Mouse (Mus musculus) adrenal gland (tissue): ENCODE results near the gene Hoxa13.

Experiments used
- intact Hi-C: fragments of 180-260 bp; cut with DNase I; formaldehyde crosslinking; loops from one replicate; pipeline ENCODE4 v1.15.1; 2025

The Hoxa13 gene

GRCm38 (mm10) chr6:52237346-52238154 lies 23.1 kb downstream of the Hoxa13 start:
- intact Hi-C loops, result no loop called here

DNA sequence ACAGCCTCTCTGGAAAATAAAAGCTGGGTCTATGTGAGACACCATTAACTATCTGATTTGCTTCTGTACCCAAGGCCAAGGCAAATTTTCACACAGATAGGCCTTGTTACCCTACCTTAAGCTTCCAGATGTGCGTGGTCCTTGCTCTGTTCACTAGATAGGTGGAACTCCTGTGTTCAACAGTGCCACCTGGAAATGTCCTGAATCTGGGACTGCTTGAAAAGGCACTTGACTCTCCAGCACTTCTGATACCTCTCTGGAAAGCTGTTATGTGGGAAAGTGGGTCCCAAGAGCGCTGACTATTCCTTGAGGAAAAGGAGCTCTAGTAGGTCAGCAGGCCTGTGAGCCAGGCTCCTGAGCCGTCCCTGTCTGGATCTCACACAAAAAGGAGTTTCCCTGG lies 23.9 kb downstream of the Hoxa13 start:
- intact Hi-C loops, result no loop called here

DNA sequence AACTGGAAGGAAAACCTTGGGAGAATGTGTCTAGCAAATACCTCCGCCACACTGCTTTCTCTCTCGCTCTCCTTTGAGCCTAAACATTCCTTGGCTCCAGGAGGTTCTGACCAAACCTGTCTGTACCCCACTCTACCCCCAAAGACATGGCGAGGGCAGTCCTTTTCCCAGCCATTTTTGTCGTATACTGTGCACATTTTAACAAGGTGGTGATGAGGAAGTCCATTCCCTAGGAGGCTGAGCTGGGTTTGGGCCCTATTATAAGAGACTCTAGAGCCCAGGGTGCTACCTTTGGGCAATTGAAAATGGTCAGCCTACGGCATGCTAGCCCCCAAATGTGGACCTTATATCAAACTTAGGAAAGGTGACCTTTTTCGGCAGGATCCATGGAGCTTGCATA lies 24.8 kb downstream of the Hoxa13 start:
- intact Hi-C loops, result no loop called here

GRCm38 (mm10) chr6:52235267-52235666 lies 25.4 kb downstream of the Hoxa13 start:
- intact Hi-C loops, result no loop called here

DNA sequence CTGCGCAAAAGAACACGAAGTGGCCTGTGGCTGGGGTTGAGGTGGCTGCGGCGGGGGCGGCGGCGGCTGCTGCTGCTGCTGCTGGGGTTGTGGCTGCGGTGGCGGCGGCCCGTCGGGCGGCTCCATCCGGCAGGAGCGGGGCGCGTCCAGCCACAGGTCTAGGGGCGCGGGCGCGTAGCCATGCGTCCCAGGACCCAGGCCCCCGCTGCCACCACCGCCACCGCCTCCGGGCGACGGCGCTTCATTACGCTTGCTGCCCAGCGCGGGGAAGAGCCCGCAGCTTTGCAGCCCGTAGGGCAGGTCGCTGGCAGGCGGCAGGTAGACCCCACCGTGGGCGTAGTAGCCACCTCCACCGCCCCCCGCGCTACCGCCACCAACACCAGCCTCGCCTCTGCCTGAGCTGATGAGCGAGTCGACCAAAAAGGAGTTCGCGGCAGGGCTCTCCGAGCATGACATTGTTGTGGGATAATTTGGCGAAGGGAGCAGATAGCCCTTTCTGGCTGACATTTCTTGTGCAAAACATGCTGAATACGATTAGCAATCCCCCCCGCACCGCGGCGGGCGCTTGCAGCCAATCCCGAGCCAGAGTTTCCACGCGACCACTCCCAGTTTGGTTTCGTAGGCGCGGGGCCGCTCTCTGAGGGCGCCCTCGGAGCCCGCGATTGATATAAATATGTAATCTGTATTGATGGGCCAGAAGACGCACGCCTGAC lies 26.1 kb downstream of the Hoxa13 start:
- intact Hi-C loops, result no loop called here

DNA sequence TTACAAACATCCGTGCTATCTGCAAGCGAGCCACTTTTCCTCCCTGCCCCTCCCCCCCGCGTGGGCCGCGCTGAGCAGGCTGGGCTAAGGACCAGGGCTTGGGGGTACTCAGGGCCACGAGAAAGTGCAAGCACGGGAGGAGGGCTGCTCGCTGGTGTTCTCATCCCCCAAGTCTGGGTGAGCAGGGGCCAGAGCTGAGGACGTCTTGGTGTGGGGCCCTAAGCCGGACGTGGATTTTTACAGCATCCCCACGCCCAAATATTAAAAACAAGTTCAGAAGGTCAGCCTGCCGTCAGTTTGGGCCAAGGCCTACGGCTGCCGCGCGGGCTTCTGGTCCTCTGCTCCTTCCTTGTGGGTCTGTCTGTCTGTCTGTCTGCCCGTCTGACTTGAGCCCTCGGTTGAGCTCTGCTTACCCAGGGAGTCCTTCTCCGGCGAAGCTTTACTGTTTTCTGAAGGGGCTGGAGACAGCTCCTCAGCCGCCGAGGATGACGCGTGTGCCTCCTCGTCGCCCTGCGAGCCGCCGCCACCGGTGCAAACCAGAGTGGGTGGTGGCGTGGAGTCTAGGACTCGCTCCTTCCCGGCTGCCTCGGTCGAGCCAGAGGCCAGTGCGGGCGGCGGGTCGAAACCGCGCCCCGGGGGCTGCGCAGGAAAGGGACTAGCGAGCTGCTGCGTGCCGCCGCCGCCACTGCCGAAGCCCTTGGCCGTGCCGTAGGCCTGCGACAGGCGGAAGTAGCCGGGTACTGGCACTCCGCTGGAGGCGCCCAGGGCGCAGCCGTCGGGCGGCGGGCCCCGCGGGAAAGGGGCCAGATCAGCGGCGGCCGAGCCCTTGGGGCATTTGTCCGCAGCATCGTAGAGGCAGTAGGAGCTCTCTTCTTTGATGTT lies 26.9 kb downstream of the Hoxa13 start:
- intact Hi-C loops, result no loop called here

DNA sequence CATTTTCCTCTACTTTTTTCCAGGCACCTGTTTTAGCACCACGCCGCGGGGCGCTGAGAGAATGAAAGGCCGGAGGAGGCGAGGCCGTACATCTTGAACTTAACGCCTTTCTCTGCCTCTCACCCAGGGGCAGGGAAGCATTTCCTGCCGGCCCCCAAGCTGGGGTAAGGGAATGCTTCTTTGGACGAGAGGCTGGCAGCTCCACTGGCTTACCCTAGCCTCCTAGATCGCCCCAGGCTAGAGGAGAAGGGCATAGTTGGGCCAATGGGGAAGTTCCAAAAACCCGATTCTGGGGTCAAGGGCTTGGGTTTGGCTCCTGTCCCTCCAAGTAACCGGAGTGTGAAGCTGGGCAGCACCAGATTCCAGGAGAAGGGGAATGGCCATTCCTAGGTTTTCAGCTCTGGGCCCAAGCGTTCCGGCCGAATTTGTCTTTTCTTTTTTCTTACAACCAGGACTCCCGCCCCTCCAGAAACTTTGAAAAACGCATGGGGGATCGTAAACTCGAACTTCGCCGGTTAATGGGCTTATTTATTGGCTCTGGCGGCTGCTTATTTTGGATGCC lies 27.6 kb downstream of the Hoxa13 start:
- intact Hi-C loops, result no loop called here

DNA sequence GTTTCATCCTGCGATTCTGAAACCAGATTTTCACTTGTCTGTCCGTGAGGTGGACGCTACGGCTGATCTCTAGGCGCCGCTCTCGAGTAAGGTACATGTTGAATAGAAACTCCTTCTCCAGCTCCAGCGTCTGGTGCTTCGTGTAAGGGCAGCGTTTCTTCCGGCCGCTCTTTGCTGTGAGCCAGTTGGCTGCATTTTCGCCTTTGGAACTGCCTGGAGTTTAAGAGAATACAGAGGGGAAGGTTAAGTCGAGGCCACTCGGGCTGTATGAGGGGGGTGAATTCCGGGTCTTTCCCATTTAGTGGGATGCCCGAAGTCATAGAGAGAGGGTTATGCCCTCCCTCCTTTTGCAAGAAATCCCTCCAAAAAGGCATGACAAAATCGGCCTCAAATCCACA lies 28.1 kb downstream of the Hoxa13 start:
- intact Hi-C loops, result no loop called here

GRCm38 (mm10) chr6:52231885-52232567 lies 28.7 kb downstream of the Hoxa13 start:
- intact Hi-C loops, result no loop called here

- intact Hi-C loops, result no loop called here
These were observed 30.0 kb downstream of the Hoxa13 start, which contains the start of gene Hoxa9 for GRCm38 (mm10) chr6:52230516-52231165. Hoxa9 (minus strand) TSS chr6:52231089.

- intact Hi-C loops, result loop anchor here (5.0 to 10.0 kb wide), 2 partner anchors 845 to 1042 kb away; no protein-coding TSS in a partner anchor
These were observed 30.9 kb downstream of the Hoxa13 start for GRCm38 (mm10) chr6:52229558-52230416.

GRCm38 (mm10) chr6:52228475-52229465 lies 31.9 kb downstream of the Hoxa13 start:
- intact Hi-C loops, result loop anchor here (5.0 to 10.0 kb wide), 2 partner anchors 844 to 1041 kb away; no protein-coding TSS in a partner anchor

DNA sequence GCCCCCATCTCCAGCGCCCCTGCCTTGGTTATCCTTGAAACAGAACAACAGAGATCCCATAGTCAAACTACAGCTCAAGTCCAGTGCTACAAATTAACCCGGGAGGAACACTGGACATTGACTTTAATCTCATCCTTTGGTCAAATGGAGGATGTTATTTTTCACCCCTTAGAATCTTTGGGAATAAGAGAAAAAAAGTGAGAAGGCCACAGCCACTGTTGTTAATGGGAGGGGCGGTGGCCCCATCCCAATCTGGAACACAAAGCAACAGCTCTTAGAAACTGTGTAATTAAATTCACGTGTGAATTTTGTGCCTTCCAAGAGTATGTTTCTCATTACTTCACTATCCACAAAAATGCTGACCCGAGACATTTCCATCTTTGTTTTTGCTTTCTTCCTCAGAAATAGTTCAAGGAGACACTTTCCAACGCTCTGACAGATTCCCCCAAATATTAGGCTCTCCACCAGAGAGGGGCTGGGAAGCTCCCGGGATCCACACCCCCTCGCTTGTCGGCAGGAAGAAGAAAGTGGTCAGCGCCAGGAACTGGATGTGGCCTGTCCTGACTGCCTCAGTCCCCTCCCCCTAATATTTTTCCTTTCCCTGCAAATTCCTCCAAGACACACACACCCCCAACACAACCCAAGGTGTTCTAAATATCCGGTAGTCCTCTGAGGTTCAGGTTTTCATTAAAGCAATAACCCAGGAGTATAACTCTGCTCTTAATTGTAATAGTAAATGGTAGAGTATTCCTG lies 33.0 kb downstream of the Hoxa13 start:
- intact Hi-C loops, result loop anchor here (5.0 to 10.0 kb wide), 2 partner anchors 843 to 1040 kb away; no protein-coding TSS in a partner anchor

- intact Hi-C loops, result loop anchor here (5.0 to 10.0 kb wide), 2 partner anchors 842 to 1039 kb away; no protein-coding TSS in a partner anchor
These were observed 34.0 kb downstream of the Hoxa13 start for GRCm38 (mm10) chr6:52226569-52227257.

GRCm38 (mm10) chr6:52225612-52226568 lies 34.8 kb downstream of the Hoxa13 start:
- intact Hi-C loops, result loop anchor here (5.0 to 10.0 kb wide), 2 partner anchors 841 to 1039 kb away; no protein-coding TSS in a partner anchor
